Mouse (Mus musculus): ENCODE measurements around the gene Apom. TPM values are rescaled to one million over a fixed set of nuclear protein-coding genes. Genes with fewer than 3 reads are reported as not detected.

Apom gene
- total and polyA plus RNA-seq, 3 experiments = 0.15 to 0.79 TPM; not detected in 1

DNA sequence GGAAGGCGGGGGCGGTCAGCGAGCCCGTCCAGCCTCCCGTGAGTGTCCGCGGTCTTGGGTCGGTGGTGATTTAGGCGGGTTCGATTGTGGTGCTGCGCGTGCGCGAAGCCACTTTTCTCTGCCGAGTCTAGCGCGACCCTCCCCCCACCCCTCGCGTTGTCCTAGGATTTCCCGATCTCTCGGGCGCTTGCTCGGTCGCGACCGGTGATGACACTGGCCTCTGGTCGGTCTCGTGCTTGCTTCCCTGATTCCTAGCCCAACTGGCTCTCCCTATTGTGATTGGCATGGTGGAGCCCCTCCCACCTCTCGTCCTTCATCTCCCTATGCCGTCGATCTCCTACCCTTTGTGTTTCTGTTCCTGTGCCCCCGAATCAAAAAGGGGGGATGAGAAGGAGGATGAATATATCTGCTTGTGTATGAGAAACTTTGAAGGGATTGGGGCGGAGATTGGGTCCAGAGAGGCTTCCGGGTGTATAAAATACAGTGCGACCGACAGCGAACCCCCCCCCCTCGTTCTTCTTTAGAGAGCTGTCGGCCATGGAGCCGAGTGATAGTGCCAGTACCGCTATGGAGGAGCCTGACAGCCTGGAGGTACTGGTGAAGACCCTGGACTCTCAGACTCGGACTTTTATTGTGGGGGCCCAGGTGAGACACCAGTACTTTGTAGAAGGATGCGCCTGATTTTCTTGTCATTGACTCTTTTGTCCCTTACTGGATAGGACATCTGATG, 3.9 kb upstream of the Apom start:
- peak; percentile 87; the same call in 1 of the 2 replicates for TF ChIP-seq MXI1 (IDR thresholded peaks at IDR 0.05; ENCODE audit: low read depth, low read length)
- no peak for TF ChIP-seq TBP (IDR thresholded peaks at IDR 0.05; ENCODE audit: low read depth, low read length)
- 0 out of 4 replicates have a peak, but pooled peaks of 1 of the 2 experiments have one; percentile 12 for TF ChIP-seq POLR2A (IDR thresholded peaks at IDR 0.05; ENCODE audit: control insufficient read depth in 1 of 2, insufficient read depth in 1 of 2, low read depth in 1 of 2, low read length in 2 of 2, poor library complexity in 1 of 2)
- peak; percentile 75 for TF ChIP-seq NRF1 (IDR thresholded peaks at IDR 0.05; ENCODE audit: insufficient read depth, low read depth, low read length, poor library complexity, severe bottlenecking)
- TF ChIP-seq MAZ (IDR thresholded peaks at IDR 0.05; ENCODE audit: low read depth, low read length) = peak; percentile 54; the same call in 1 of the 2 replicates
- no peak for TF ChIP-seq POLR2AphosphoS2 (IDR thresholded peaks at IDR 0.05; ENCODE audit: low read length)
- peak overlapping the region; percentile 99 for H3K27ac ChIP-seq (ENCODE audit: control insufficient read depth, low read depth, low read length)
- H3K79me2 ChIP-seq (ENCODE audit: control insufficient read depth, insufficient read depth, low read length, poor library complexity) = peaks cover 40% of the 10 kb centered on the region
- H3K36me3 ChIP-seq (ENCODE audit: control insufficient read depth in 1 of 2, insufficient read depth in 2 of 2, low read length in 2 of 2) = peaks cover 0 to 18% of the 10 kb centered on the region in 2 experiments
- no peaks in the 10 kb centered on the region for H3K9me3 ChIP-seq (replicated peaks; ENCODE audit: insufficient read depth, low read length)
- peak overlapping the region; percentile 28 to 99 for H3K4me3 ChIP-seq (ENCODE audit: control insufficient read depth in 1 of 2, insufficient read depth in 1 of 2, low read depth in 2 of 2, low read length in 2 of 2)
- no peaks in the 10 kb centered on the region for H3K27me3 ChIP-seq (ENCODE audit: control insufficient read depth in 1 of 2, insufficient read depth in 2 of 2, low read length in 2 of 2)
- DNase-seq (ENCODE audit: low read depth, low spot score) = peak; percentile 83
- peak overlapping the region; percentile 99 for H3K9ac ChIP-seq (ENCODE audit: control insufficient read depth, low read depth, low read length, poor library complexity, severe bottlenecking)
- peaks cover 0 to 13% of the 10 kb centered on the region in 2 experiments; a peak in 2 of 4 replicates for H3K4me1 ChIP-seq (ENCODE audit: control insufficient read depth in 1 of 2, insufficient read depth in 2 of 2, low read length in 2 of 2)

DNA sequence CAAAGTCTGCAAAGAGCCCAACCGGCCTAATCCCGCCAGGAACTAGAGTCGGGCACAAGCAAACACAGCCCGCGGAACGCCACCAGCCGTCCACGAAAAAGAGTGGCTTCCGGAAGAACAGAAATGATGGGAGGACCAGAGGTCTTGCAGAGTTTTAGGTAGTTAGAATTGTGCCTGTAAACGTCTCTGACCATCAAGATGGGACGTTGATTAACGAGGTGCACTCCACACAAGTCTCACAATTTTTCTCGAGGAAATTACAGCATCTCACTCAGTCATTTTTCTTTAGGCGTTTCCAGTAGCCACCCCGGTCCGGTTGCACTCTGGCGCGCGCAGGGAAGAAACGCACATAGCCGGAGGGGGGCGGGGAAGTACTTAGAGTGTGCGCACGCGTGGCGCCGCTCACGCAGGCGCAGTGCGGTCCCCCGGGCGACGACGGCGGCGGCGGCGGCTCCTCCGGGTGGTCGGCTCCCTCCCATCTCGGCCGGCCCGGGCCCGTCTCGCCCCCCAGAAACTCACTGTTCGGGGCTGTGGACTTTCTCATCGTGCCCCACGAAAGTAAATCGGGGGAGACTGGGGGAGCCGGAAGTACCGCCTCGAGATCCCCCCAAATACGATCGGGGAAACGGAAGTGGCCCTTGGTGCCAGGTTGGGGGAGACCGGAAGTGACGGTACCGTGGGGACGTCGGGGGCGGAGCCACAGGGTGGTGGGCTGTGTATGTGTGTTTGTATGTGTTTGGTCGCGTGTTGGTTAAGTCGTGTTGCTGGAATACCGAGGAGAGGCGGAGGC, 3.1 kb upstream of the Apom start, which contains the start of gene Bag6:
TSS of gene Bag6 (plus strand) at position 378 of the 790 bp plus-strand sequence.
- Histone ChIP-seq H3K9me3 (replicated peaks; ENCODE audit: insufficient read depth, low read length) (no peaks in the 10 kb centered on the region), H3K36me3 (ENCODE audit: control insufficient read depth in 1 of 2, insufficient read depth in 2 of 2, low read length in 2 of 2) (peaks cover 0 to 18% of the 10 kb centered on the region in 2 experiments), H3K27ac (ENCODE audit: control insufficient read depth, low read depth, low read length) (peak within 1 kb of the TSS; percentile 99), H3K4me1 (ENCODE audit: control insufficient read depth in 1 of 2, insufficient read depth in 2 of 2, low read length in 2 of 2) (peaks cover 0 to 13% of the 10 kb centered on the region in 2 experiments; a peak in 2 of 4 replicates), H3K79me2 (ENCODE audit: control insufficient read depth, insufficient read depth, low read length, poor library complexity) (peaks cover 39% of the 10 kb centered on the region), H3K4me3 (ENCODE audit: control insufficient read depth in 1 of 2, insufficient read depth in 1 of 2, low read depth in 2 of 2, low read length in 2 of 2) (peak within 1 kb of the TSS; percentile 28 to 99), H3K27me3 (ENCODE audit: control insufficient read depth in 1 of 2, insufficient read depth in 2 of 2, low read length in 2 of 2) (no peaks in the 10 kb centered on the region), H3K9ac (ENCODE audit: control insufficient read depth, low read depth, low read length, poor library complexity, severe bottlenecking) (peak within 1 kb of the TSS; percentile 99)
- DNase-seq (ENCODE audit: low read depth, low spot score) = peak; percentile 96
- TF ChIP-seq ELF1 (IDR thresholded peaks at IDR 0.05; ENCODE audit: low read depth, low read length) (peak; percentile 81), MYB (IDR thresholded peaks at IDR 0.05; ENCODE audit: low read depth, low read length) (no peak), MAZ (IDR thresholded peaks at IDR 0.05; ENCODE audit: low read depth, low read length) (peak; percentile 88), SMC3 (IDR thresholded peaks at IDR 0.05; ENCODE audit: low read depth, low read length) (no peak; the same call in 1 of the 2 replicates), GABPA (IDR thresholded peaks at IDR 0.05; ENCODE audit: low read depth, low read length) (no peak), EP300 (IDR thresholded peaks at IDR 0.05; ENCODE audit: low read depth in 1 of 2, low read length in 2 of 2) (no peak), MAX (IDR thresholded peaks at IDR 0.05; ENCODE audit: low read length) (peak; percentile 99), CHD2 (IDR thresholded peaks at IDR 0.05; ENCODE audit: low read length) (no peak), ETS1 (IDR thresholded peaks at IDR 0.05; ENCODE audit: low read depth, low read length) (peak; percentile 61; the same call in 1 of the 2 replicates), TBP (IDR thresholded peaks at IDR 0.05; ENCODE audit: low read depth, low read length) (peak; percentile 60), POLR2A (IDR thresholded peaks at IDR 0.05; ENCODE audit: control insufficient read depth in 1 of 2, insufficient read depth in 1 of 2, low read depth in 1 of 2, low read length in 2 of 2, poor library complexity in 1 of 2) (peak; percentile 76 to 82), ZMIZ1 (IDR thresholded peaks at IDR 0.05; ENCODE audit: low read depth, low read length) (peak; percentile 81), NRF1 (IDR thresholded peaks at IDR 0.05; ENCODE audit: insufficient read depth, low read depth, low read length, poor library complexity, severe bottlenecking) (peak; percentile 93), SIN3A (IDR thresholded peaks at IDR 0.05; ENCODE audit: low read length) (peak; percentile 90), POLR2AphosphoS5 (IDR thresholded peaks at IDR 0.05; ENCODE audit: borderline replicate concordance, low read depth, low read length) (no peak; the same call in 1 of the 2 replicates), POLR2AphosphoS2 (IDR thresholded peaks at IDR 0.05; ENCODE audit: low read length) (peak; percentile 84), CTCF (IDR thresholded peaks at IDR 0.05 in 2 of 3, conservative IDR thresholded peaks at IDR 0.05 in 1 of 3; ENCODE audit: control insufficient read depth in 1 of 3, insufficient read depth in 1 of 3, low read depth in 2 of 3, low read length in 3 of 3, poor library complexity in 1 of 3, severe bottlenecking in 1 of 3) (no peak), ZNF384 (IDR thresholded peaks at IDR 0.05; ENCODE audit: low read depth, low read length) (no peak), UBTF (IDR thresholded peaks at IDR 0.05; ENCODE audit: borderline replicate concordance, insufficient read depth, low read depth, low read length) (no peak), RCOR1 (IDR thresholded peaks at IDR 0.05; ENCODE audit: low read depth, low read length) (no peak), MXI1 (IDR thresholded peaks at IDR 0.05; ENCODE audit: low read depth, low read length) (no peak; the same call in none of the 2 replicates), E2F4 (IDR thresholded peaks at IDR 0.05; ENCODE audit: borderline replicate concordance, low read depth, low read length) (no peak; the same call in 1 of the 2 replicates), HCFC1 (IDR thresholded peaks at IDR 0.05; ENCODE audit: low read depth, low read length) (peak; percentile 90), MEF2A (IDR thresholded peaks at IDR 0.05; ENCODE audit: extremely low read depth, insufficient replicate concordance, low read depth, low read length, poor library complexity, severe bottlenecking) (no peak), NELFE (IDR thresholded peaks at IDR 0.05; ENCODE audit: low read depth, low read length) (peak; percentile 70), BHLHE40 (IDR thresholded peaks at IDR 0.05; ENCODE audit: borderline replicate concordance, low read depth, low read length) (no peak)
